Mouse (Mus musculus) heart, postnatal 0 days (tissue): ENCODE data around the gene Kcnma1. TPM values are rescaled to one million over a fixed set of nuclear protein-coding genes. Genes with fewer than 3 reads are reported as not detected.

Experiments
- ATAC-seq: fragments of 200-750 bp; cut with Nextera tagmentation; 2 replicates; pipeline ENCODE4 v1.8.0; 2017; ENCODE audit warnings: low read depth, moderate number of reproducible peaks, moderate library complexity; ENCODE audit not compliant: insufficient read depth
- DNase-seq: peaks from one replicate; pipeline ENCODE4 v3.0.0-alpha.2; 2016; ENCODE audit warnings: low spot score
- H3K27ac ChIP-seq: fragments of 300-500 bp; sonication (generic); 2 replicates; pipeline ENCODE4 v1.5.1; 2014; ENCODE audit warnings: low read depth, mild to moderate bottlenecking
- H3K27me3 ChIP-seq: fragments of 300-500 bp; sonication (generic); 2 replicates; pipeline ENCODE4 v1.6.1; 2014; ENCODE audit warnings: low read length, mixed read lengths; ENCODE audit not compliant: control insufficient read depth, insufficient read depth
- H3K36me3 ChIP-seq: fragments of 300-500 bp; sonication (generic); replicated peaks from 2 replicates; pipeline ENCODE4 v1.6.1; 2014; ENCODE audit warnings: low read length, mixed read lengths; ENCODE audit not compliant: control insufficient read depth, insufficient read depth
- H3K4me1 ChIP-seq: fragments of 300-500 bp; sonication (generic); 2 replicates; pipeline ENCODE4 v1.6.1; 2014; ENCODE audit warnings: antibody characterized with exemption; ENCODE audit not compliant: control insufficient read depth, insufficient read depth
- H3K4me2 ChIP-seq: fragments of 300-500 bp; sonication (generic); 2 replicates; pipeline ENCODE4 v1.6.1; 2014; ENCODE audit warnings: low read depth, mild to moderate bottlenecking, low read length, moderate library complexity
- H3K4me3 ChIP-seq: fragments of 300-500 bp; sonication (generic); 2 replicates; pipeline ENCODE4 v1.5.1; 2014; ENCODE audit warnings: low read depth, low read length
- H3K9ac ChIP-seq: fragments of 300-500 bp; sonication (generic); replicated peaks from 2 replicates; pipeline ENCODE4 v1.6.1; 2014; ENCODE audit warnings: low read depth, low read length, mixed read lengths
- H3K9me3 ChIP-seq: fragments of 300-500 bp; sonication (generic); replicated peaks from 2 replicates; pipeline ENCODE4 v1.6.1; 2016; ENCODE audit warnings: low read length; ENCODE audit not compliant: control insufficient read depth
- CTCF ChIP-seq: IDR thresholded peaks from 2 replicates; pipeline ENCODE4 v1.5.1; 2016; ENCODE audit warnings: antibody characterized with exemption, control low read depth, low read depth
- EP300 ChIP-seq: IDR thresholded peaks from 2 replicates; pipeline ENCODE4 v1.6.1; 2016; ENCODE audit warnings: antibody characterized with exemption, low read depth
- WGBS: fragments of 180-500 bp; shearing (Covaris S2); extraction: QIAGEN DNeasy Blood & Tissue Kit; methylation state at CpG from one replicate; pipeline ENCODE4 v1.1.7; 2014; 5-methylcytosine and 5-hydroxymethylcytosine counted together
- polyA plus RNA-seq: library from polyadenylated mRNA; unstranded; fragments of >200 nt; fragmentation: Nextera tagmentation; extraction: Ambion mirVana; gene quantifications from 2 replicates; pipeline ENCODE4 v1.2.1, GENCODE M21; 2015
- total RNA-seq: library from RNA; depleted of rRNA; stranded (reverse); fragments of >200 nt; gene quantifications from 2 replicates; pipeline ENCODE4 v1.2.3, GENCODE M21; 2014; ENCODE audit warnings: low replicate concordance

Kcnma1 gene
- total and polyA plus RNA-seq, 2 experiments from 2014 or later = 0.10 to 1.3 TPM

DNA sequence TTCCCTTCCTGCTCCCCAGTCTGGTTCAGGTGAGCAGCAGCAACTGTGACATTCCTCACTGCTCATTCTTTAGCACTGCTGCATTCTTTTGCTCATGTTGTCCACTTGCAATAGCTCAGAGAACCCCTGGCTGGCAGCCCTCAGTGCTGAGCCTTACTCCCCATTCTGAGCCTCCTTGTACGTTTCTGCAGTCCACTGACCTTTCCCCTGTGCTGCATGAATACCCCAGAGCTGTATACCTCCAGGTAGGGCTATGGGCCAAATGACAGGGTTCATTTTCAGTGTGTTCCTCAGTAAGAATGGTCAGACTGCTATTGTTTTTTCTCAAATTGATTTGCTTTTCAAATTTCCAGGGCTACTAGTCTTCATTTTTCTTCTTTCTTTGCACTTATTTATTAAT is 396.2 kb downstream of the Kcnma1 start:
- Histone ChIP-seq H3K9ac (no peak overlapping the region), H3K36me3 (no peaks in the 10 kb centered on the region), H3K4me2 (no peak overlapping the region), H3K27ac (no peak overlapping the region), H3K9me3 (no peaks in the 10 kb centered on the region), H3K27me3 (no peaks in the 10 kb centered on the region), H3K4me1 (peaks cover 7% of the 10 kb centered on the region; the same call in 1 of the 2 replicates), H3K4me3 (no peak overlapping the region)
- no peak for TF ChIP-seq CTCF
- TF ChIP-seq EP300 = no peak
- 50% methylated on average over 1 of the region's 1 CpGs for WGBS
- DNase-seq (no peak), ATAC-seq (no peak)

DNA sequence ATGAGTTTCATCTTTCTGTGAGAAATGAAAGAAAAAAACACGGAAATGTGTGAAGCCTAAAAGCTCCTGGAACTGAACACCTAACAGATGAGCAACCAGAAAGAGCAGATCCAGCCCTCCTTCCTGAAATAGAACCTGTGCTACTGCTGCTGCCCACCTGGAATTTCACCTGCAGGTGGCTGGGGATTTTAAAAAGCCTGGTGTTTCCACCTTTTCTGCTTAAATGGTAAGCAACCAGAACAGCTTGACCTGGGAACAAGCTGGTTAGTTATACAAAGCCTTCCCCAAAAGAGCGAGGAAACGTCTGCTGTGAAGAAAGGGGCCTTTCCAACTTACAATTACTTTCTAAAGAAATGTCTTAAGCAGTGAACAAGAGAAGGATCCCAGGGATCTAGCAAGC is 404.2 kb downstream of the Kcnma1 start:
- no peak overlapping the region for H3K4me3 ChIP-seq
- H3K4me2 ChIP-seq = no peak overlapping the region
- no peak for DNase-seq
- TF ChIP-seq EP300 (no peak), CTCF (no peak)
- 81% methylated on average over 3 of the region's 3 CpGs for WGBS
- ATAC-seq = no peak
- no peaks in the 10 kb centered on the region for H3K36me3 ChIP-seq
- H3K4me1 ChIP-seq = peaks cover 5% of the 10 kb centered on the region; the same call in 1 of the 2 replicates
- no peaks in the 10 kb centered on the region for H3K27me3 ChIP-seq
- no peaks in the 10 kb centered on the region for H3K9me3 ChIP-seq
- H3K27ac ChIP-seq = no peak overlapping the region
- no peak overlapping the region for H3K9ac ChIP-seq

DNA sequence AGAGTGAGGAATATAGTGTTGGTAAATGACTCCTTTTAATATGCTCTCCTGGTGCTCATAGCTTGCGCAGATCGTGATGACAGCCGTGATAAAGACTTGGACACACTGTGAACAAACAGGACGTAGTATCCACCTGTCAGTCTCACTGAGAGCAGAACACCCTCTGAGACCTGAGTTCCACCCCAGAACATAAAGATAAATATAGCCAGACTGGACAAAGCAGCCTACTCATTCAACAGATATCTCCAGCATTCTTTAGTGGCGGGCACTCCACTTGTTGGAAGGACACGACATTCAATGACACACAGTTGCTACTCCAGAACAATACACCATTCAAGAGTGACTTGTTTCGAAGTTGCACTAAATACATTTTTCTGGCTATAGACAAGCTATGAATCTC is 408.6 kb downstream of the Kcnma1 start:
- WGBS = 27% methylated on average over 7 of the region's 7 CpGs
- Histone ChIP-seq H3K4me1 (peaks cover 5% of the 10 kb centered on the region; the same call in 1 of the 2 replicates), H3K36me3 (no peaks in the 10 kb centered on the region), H3K4me2 (peak overlapping the region; percentile 11; the same call in 1 of the 2 replicates), H3K27me3 (no peaks in the 10 kb centered on the region), H3K4me3 (no peak overlapping the region), H3K9me3 (no peaks in the 10 kb centered on the region), H3K9ac (no peak overlapping the region), H3K27ac (peak overlapping the region; percentile 49; the same call in 1 of the 2 replicates)
- DNase-seq (peak; percentile 83), ATAC-seq (peak; percentile 95)
- TF ChIP-seq CTCF (no peak), EP300 (no peak)

DNA sequence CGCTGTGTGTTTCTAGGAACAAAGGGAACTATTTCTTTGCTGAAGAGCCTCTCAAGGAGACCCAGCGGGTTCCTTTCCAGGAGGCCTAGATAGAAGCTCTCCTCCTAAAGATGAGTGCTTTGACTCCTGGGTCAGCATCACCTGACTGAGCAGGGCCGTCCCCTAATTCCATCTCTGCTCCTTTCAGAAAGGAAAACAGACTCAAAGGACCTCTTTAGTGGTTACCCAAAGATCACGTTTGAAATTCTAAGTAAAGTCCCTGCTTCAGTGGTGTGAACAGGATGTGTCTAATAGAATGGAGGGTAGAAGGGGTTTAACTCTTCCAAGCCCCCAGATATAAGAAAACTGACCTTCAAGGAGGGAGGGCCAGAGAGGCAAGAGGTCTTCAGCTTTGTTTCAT is 411.4 kb downstream of the Kcnma1 start:
- DNase-seq = no peak
- no peaks in the 10 kb centered on the region for H3K36me3 ChIP-seq
- H3K4me3 ChIP-seq = no peak overlapping the region
- no peaks in the 10 kb centered on the region for H3K27me3 ChIP-seq
- no peak overlapping the region for H3K9ac ChIP-seq
- no peak for ATAC-seq
- H3K4me1 ChIP-seq = peaks cover 5% of the 10 kb centered on the region; the same call in 1 of the 2 replicates
- TF ChIP-seq CTCF = no peak
- TF ChIP-seq EP300 = no peak
- no peaks in the 10 kb centered on the region for H3K9me3 ChIP-seq
- WGBS = 50% methylated on average over 4 of the region's 4 CpGs
- no peak overlapping the region for H3K27ac ChIP-seq
- no peak overlapping the region for H3K4me2 ChIP-seq

DNA sequence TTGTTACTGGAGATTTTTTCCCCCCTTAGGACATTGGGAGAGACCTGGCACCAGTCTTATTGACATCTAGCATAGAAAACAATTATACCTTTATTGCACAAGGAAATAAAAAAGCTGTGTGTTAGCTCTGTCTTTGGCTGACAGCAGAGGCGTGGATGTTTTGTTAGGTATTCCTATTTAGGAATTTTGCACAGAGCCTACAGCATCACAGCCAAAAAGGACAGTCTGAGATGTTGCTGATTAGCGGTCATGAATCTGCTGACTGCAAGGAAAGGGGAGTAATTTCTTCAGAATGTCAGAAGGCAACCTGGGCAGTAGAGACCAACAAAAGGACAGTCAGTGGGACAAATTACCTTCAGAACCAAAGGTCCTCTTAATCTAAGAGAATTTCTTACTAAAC is 412.2 kb downstream of the Kcnma1 start:
- Histone ChIP-seq H3K9ac (no peak overlapping the region), H3K36me3 (no peaks in the 10 kb centered on the region), H3K27ac (no peak overlapping the region), H3K27me3 (no peaks in the 10 kb centered on the region), H3K4me2 (no peak overlapping the region), H3K9me3 (no peaks in the 10 kb centered on the region), H3K4me3 (no peak overlapping the region), H3K4me1 (peaks cover 5% of the 10 kb centered on the region; the same call in 1 of the 2 replicates)
- DNase-seq (no peak), ATAC-seq (no peak)
- WGBS = 90% methylated on average over 2 of the region's 2 CpGs
- no peak for TF ChIP-seq CTCF
- no peak for TF ChIP-seq EP300

DNA sequence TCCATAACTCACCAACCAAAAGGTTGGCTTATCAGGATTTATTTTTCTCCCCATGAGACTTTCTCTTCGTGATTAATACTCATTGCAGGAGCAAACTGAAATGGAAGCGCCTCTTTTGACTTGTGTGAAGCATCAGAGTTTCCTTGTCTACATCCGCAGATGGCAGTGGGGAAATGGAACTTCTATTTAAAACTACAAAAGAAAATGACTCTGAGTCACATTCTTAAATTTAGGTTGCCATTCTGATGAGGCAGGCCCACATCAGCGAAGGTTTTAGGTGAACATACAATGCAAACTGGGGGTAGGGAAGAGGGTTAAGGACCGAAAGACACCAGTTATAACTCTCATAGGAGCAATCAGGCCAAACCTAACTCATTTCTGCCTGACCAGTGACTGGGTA is 419.7 kb downstream of the Kcnma1 start:
- no peaks in the 10 kb centered on the region for H3K27me3 ChIP-seq
- peaks cover 25% of the 10 kb centered on the region; the same call in 1 of the 2 replicates for H3K4me1 ChIP-seq
- H3K4me2 ChIP-seq = no peak overlapping the region
- H3K4me3 ChIP-seq = no peak overlapping the region
- no peak for TF ChIP-seq EP300
- TF ChIP-seq CTCF = no peak
- no peaks in the 10 kb centered on the region for H3K9me3 ChIP-seq
- no peak for ATAC-seq
- no peak overlapping the region for H3K9ac ChIP-seq
- DNase-seq = no peak
- H3K36me3 ChIP-seq = no peaks in the 10 kb centered on the region
- WGBS = 88% methylated on average over 5 of the region's 5 CpGs
- no peak overlapping the region for H3K27ac ChIP-seq
